Mouse (Mus musculus): Measurements from ENCODE around the gene Coa3.

GRCm38 (mm10) chr11:101265906-101266305, 13.0 kb downstream of the Coa3 start:
- TF ChIP-seq CTCF (IDR thresholded peaks at IDR 0.05; ENCODE audit: low read depth, low read length) (no peak), POLR2A (IDR thresholded peaks at IDR 0.05; ENCODE audit: extremely low read depth, insufficient read depth, low read length) (no peak)
